In genomic region chr11:119219816-119220465, GRCm38 (mm10) we compare ENCODE assay signal across 8 mouse cellular contexts. TPM values are rescaled to one million over a fixed set of nuclear protein-coding genes. Genes with fewer than 3 reads are reported as not detected.
DNase-seq lines count a peak whose midpoint lies in the region; ATAC-seq and TF ChIP-seq lines count a peak whose summit lies in the region.

No protein-coding gene starts in this region.

- H3K4me1 ChIP-seq in heart, adult 2 months (ENCODE audit: control insufficient read depth, insufficient read depth, low read length): peaks cover 13% of the 10 kb centered on the region
- H3K4me1 ChIP-seq in neural tube, embryonic 15.5 days: peaks cover 75% of the 10 kb centered on the region

- no peaks in the 10 kb centered on the region for H3K79me2 ChIP-seq in heart, adult 2 months (replicated peaks; ENCODE audit: control insufficient read depth, insufficient read depth, low read length)

- H3K9me3 ChIP-seq in neural tube, embryonic 15.5 days (replicated peaks): no peaks in the 10 kb centered on the region

- ATAC-seq in neural tube, embryonic 15.5 days (ENCODE audit: low FRiP score): peak; percentile 15; the same call in 1 of the 2 replicates
- ATAC-seq in megakaryocyte progenitor cell, adult 5-6 weeks (replicated peaks; ENCODE audit: poor library complexity): no peak

- peak overlapping the region; percentile 36 for H3K4me2 ChIP-seq in neural tube, embryonic 15.5 days

- no peak for TF ChIP-seq POLR2A in heart, adult 2 months (IDR thresholded peaks at IDR 0.05; ENCODE audit: insufficient read depth, low read depth, low read length)

- no peaks in the 10 kb centered on the region for H3K36me3 ChIP-seq in heart, adult 2 months (ENCODE audit: control insufficient read depth, insufficient read depth, low read length)
- no peaks in the 10 kb centered on the region for H3K36me3 ChIP-seq in neural tube, embryonic 15.5 days

- WGBS in heart, adult 2 months: 42% methylated on average over 17 of the region's 17 CpGs
- 8% methylated on average over 17 of the region's 17 CpGs for WGBS in neural tube, embryonic 15.5 days

- H3K27me3 ChIP-seq in heart, adult 2 months (ENCODE audit: control insufficient read depth, insufficient read depth, low read length): no peaks in the 10 kb centered on the region
- no peaks in the 10 kb centered on the region for H3K27me3 ChIP-seq in neural tube, embryonic 15.5 days (replicated peaks)

- H3K9ac ChIP-seq in heart, adult 2 months (ENCODE audit: low read depth, low read length): peak overlapping the region; percentile 18
- H3K9ac ChIP-seq in neural tube, embryonic 15.5 days (replicated peaks): 0 out of 2 replicates have a peak overlapping the region, but pooled peaks have one; percentile 7

- intact Hi-C loops in heart, adult 2 months (cut with DNase I): no loop called here
- intact Hi-C loops in left cerebral cortex, postnatal 10 days (cut with DNase I): no loop called here

- 0 out of 2 replicates have a peak, but pooled peaks have one; percentile 24 for TF ChIP-seq EP300 in heart, adult 2 months (IDR thresholded peaks at IDR 0.05; ENCODE audit: insufficient read depth, low read depth, low read length)

- H3K4me3 ChIP-seq in heart, adult 2 months: no peak overlapping the region
- no peak overlapping the region for H3K4me3 ChIP-seq in neural tube, embryonic 15.5 days (replicated peaks)

- DNase-seq in adrenal gland, postnatal 10 days: peak; percentile 82
- DNase-seq in cerebellum, adult 9-11 months: peak; percentile 95
- DNase-seq in heart, adult 2 months: peak; percentile 72 to 81
- peak; percentile 93 for DNase-seq in kidney, adult 11 months
- DNase-seq in left cerebral cortex, postnatal 10 days (ENCODE audit: extremely low spot score in 1 of 2, low spot score in 2 of 2): peak; percentile 71 to 73
- no peak for DNase-seq in c-Kit-positive CD71-positive TER-119-positive erythroid progenitor cells, embryonic 14.5 days (ENCODE audit: low spot score)

- H3K27ac ChIP-seq in heart, adult 2 months: peak overlapping the region; percentile 68
- H3K27ac ChIP-seq in neural tube, embryonic 15.5 days (replicated peaks): peak overlapping the region; percentile 75

- peak; percentile 14 for TF ChIP-seq CTCF in heart, adult 2 months (IDR thresholded peaks at IDR 0.05)

RNA-seq across cellular contexts. Expression of gene Tbc1d16, which starts 8.4 kb away (rescaled TPM):
- total RNA-seq in adrenal gland, postnatal 10 days (2021): 10 to 100 TPM; 19.1 to 21.8 TPM
- total RNA-seq in heart, adult 2 months (2021): 10 to 100 TPM; 61.0 to 73.7 TPM
- polyA plus RNA-seq in heart, adult 2 months (2012; rRNA removed): 26.0 and 53.7 TPM in 2 replicates
- total RNA-seq in left cerebral cortex, postnatal 10 days (2021): 100 to 1,000 TPM in 1 of 2 experiments, 10 to 100 TPM in 1; 98.2 to 108 TPM
- polyA plus RNA-seq in neural tube, embryonic 15.5 days (2015; fragmentation: Nextera tagmentation; extraction: Ambion mirVana): 43.9 and 47.4 TPM in 2 replicates
- total RNA-seq in megakaryocyte progenitor cell, adult 5-6 weeks (2015): 1.9 and 2.1 TPM in 2 replicates
- total RNA-seq in megakaryocyte progenitor cell, adult 5-6 weeks (2017): 2.1 and 3.0 TPM in 2 replicates

RNA-seq across cellular contexts. Expression of gene Ccdc40, which starts 8.4 kb away (rescaled TPM):
- 1 to 10 TPM in 1 of 2 experiments, under 1 TPM in 1; 0.85 to 1.4 TPM for total RNA-seq in adrenal gland, postnatal 10 days (2021)
- under 1 TPM in 1 of 2 experiments, not detected in 1; 0.21 TPM for total RNA-seq in heart, adult 2 months (2021)
- polyA plus RNA-seq in heart, adult 2 months (2012; rRNA removed): 0.44 and 0.59 TPM in 2 replicates
- total RNA-seq in left cerebral cortex, postnatal 10 days (2021): 1 to 10 TPM; 3.0 to 3.7 TPM
- polyA plus RNA-seq in neural tube, embryonic 15.5 days (2015; fragmentation: Nextera tagmentation; extraction: Ambion mirVana): 12.6 and 13.2 TPM in 2 replicates
- 4.4 and 4.9 TPM in 2 replicates for total RNA-seq in megakaryocyte progenitor cell, adult 5-6 weeks (2015)
- total RNA-seq in megakaryocyte progenitor cell, adult 5-6 weeks (2017): 11.2 and 14.3 TPM in 2 replicates

RNA-seq across cellular contexts. Expression of gene Gaa, which starts 47.7 kb away (rescaled TPM):
- 10 to 100 TPM; 78.0 to 81.5 TPM for total RNA-seq in adrenal gland, postnatal 10 days (2021)
- total RNA-seq in heart, adult 2 months (2021): 100 to 1,000 TPM in 1 of 2 experiments, 10 to 100 TPM in 1; 89.3 to 102 TPM
- polyA plus RNA-seq in heart, adult 2 months (2012; rRNA removed): 165 and 186 TPM in 2 replicates
- total RNA-seq in left cerebral cortex, postnatal 10 days (2021): 100 to 1,000 TPM; 108 to 124 TPM
- polyA plus RNA-seq in neural tube, embryonic 15.5 days (2015; fragmentation: Nextera tagmentation; extraction: Ambion mirVana): 102 and 105 TPM in 2 replicates
- total RNA-seq in megakaryocyte progenitor cell, adult 5-6 weeks (2015): 29.4 and 29.5 TPM in 2 replicates
- 25.2 and 26.9 TPM in 2 replicates for total RNA-seq in megakaryocyte progenitor cell, adult 5-6 weeks (2017)

Comparison
In these comparisons a context has a peak if more than half of its experiments do, and no peak if none do; other contexts are left out.
1. RNA of gene Tbc1d16, which starts 8.4 kb away (total RNA-seq): 98.2 to 108 TPM in left cerebral cortex, postnatal 10 days, 61.0 to 73.7 TPM in heart, adult 2 months and 19.1 to 21.8 TPM in adrenal gland, postnatal 10 days; 1.9 to 3.0 TPM in megakaryocyte progenitor cell, adult 5-6 weeks; every median in the first group is over 4 times any median in the second.